Mouse (Mus musculus): ENCODE measurements at regions not wholly inside any gene's neighbourhood (a gene's known extent, or its start where the extent isn't known, plus 50 kb on each side); places are given as distances from the start of the nearest gene placed in this dataset.
A peak's percentile ranks its signal among the peaks of the same experiment; 100 is the strongest.

- Histone ChIP-seq H3K4me2 (replicated peaks; ENCODE audit: low read depth, low read length) (no peak overlapping the region), H3K9ac (replicated peaks; ENCODE audit: low read depth, low read length) (no peak overlapping the region), H3K4me3 (ENCODE audit: low read depth, low read length) (no peak overlapping the region), H3K27ac (ENCODE audit: low read length) (peak overlapping the region; percentile 29; the same call in 1 of the 2 replicates), H3K36me3 (ENCODE audit: control insufficient read depth, insufficient read depth, low read length) (no peaks in the 10 kb centered on the region), H3K9me3 (ENCODE audit: control insufficient read depth, low read depth, low read length) (no peaks in the 10 kb centered on the region), H3K27me3 (ENCODE audit: control insufficient read depth, insufficient read depth, low read length) (no peaks in the 10 kb centered on the region), H3K4me1 (ENCODE audit: control insufficient read depth, insufficient read depth, low read length) (peaks cover 13% of the 10 kb centered on the region; the same call in 1 of the 2 replicates)
- ATAC-seq (ENCODE audit: insufficient number of reproducible peaks, insufficient read depth, low FRiP score, low read depth) = no peak
- WGBS = 70% methylated on average over 12 of the region's 12 CpGs
Observed at GRCm38 (mm10) chr11:113056042-113056632, 274.1 kb downstream of the Sox9 start.

GRCm38 (mm10) chr11:113056824-113057223 lies 274.8 kb downstream of the Sox9 start:
- Histone ChIP-seq H3K4me2 (replicated peaks; ENCODE audit: low read depth, low read length) (no peak overlapping the region), H3K27me3 (ENCODE audit: control insufficient read depth, insufficient read depth, low read length) (no peaks in the 10 kb centered on the region), H3K4me3 (ENCODE audit: low read depth, low read length) (no peak overlapping the region), H3K9me3 (ENCODE audit: control insufficient read depth, low read depth, low read length) (no peaks in the 10 kb centered on the region), H3K4me1 (ENCODE audit: control insufficient read depth, insufficient read depth, low read length) (peaks cover 13% of the 10 kb centered on the region), H3K27ac (ENCODE audit: low read length) (peak overlapping the region; percentile 21; the same call in 1 of the 2 replicates), H3K9ac (replicated peaks; ENCODE audit: low read depth, low read length) (no peak overlapping the region), H3K36me3 (ENCODE audit: control insufficient read depth, insufficient read depth, low read length) (no peaks in the 10 kb centered on the region)
- no peak for ATAC-seq (ENCODE audit: insufficient number of reproducible peaks, insufficient read depth, low FRiP score, low read depth)
- WGBS = 18% methylated on average over 5 of the region's 5 CpGs

DNA sequence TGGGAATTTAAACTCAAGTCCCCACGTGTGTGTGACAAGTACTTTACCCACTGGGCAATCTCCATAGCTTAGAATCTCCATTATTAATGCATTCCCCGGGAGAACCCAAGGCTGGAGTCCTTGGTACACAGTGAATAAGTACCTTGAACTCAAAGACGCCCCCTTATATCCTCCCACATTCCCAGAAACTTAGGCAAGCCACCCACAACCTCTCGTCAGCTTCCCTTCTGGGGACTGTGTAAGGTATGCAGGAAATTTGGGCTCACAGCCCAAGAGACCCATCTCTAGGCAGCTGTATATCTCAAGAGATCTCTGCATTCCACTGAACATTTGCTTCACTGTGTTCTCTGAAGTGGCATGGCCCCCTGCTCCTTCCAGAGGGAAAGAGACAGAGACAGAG lies 288.3 kb downstream of the Sox9 start:
- H3K9ac ChIP-seq (replicated peaks; ENCODE audit: low read depth, low read length) = no peak overlapping the region
- H3K4me1 ChIP-seq (ENCODE audit: control insufficient read depth, insufficient read depth, low read length) = no peaks in the 10 kb centered on the region
- no peak overlapping the region for H3K4me2 ChIP-seq (replicated peaks; ENCODE audit: low read depth, low read length)
- no peaks in the 10 kb centered on the region for H3K27me3 ChIP-seq (ENCODE audit: control insufficient read depth, insufficient read depth, low read length)
- no peak overlapping the region for H3K27ac ChIP-seq (ENCODE audit: low read length)
- H3K9me3 ChIP-seq (ENCODE audit: control insufficient read depth, low read depth, low read length) = no peaks in the 10 kb centered on the region
- WGBS = 81% methylated on average over 4 of the region's 4 CpGs
- no peak overlapping the region for H3K4me3 ChIP-seq (ENCODE audit: low read depth, low read length)
- no peaks in the 10 kb centered on the region for H3K36me3 ChIP-seq (ENCODE audit: control insufficient read depth, insufficient read depth, low read length)
- ATAC-seq (ENCODE audit: insufficient number of reproducible peaks, insufficient read depth, low FRiP score, low read depth) = no peak

DNA sequence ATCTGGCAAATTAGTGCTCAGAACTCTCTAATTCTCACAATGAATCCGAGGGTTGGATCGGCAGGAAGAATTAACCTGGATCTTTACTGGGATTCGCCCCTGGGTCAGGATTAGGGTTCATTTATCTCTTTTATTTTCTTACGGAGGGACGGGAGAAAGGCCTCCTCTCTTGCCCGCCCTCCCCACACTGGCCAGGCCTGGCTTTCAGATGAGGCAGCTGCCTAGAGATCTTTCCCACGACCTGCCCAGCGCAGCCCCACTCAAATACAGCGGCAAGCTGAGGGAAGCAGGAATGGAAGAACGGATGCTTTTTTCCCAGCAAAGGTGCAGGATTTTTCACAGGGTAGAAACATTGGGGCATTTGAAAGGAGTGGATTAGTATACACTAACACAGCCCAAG lies 289.9 kb downstream of the Sox9 start:
- WGBS = 51% methylated on average over 10 of the region's 10 CpGs
- Histone ChIP-seq H3K4me1 (ENCODE audit: control insufficient read depth, insufficient read depth, low read length) (no peaks in the 10 kb centered on the region), H3K27me3 (ENCODE audit: control insufficient read depth, insufficient read depth, low read length) (no peaks in the 10 kb centered on the region), H3K9me3 (ENCODE audit: control insufficient read depth, low read depth, low read length) (no peaks in the 10 kb centered on the region), H3K4me2 (replicated peaks; ENCODE audit: low read depth, low read length) (no peak overlapping the region), H3K9ac (replicated peaks; ENCODE audit: low read depth, low read length) (no peak overlapping the region; the same call in 1 of the 2 replicates), H3K4me3 (ENCODE audit: low read depth, low read length) (no peak overlapping the region), H3K27ac (ENCODE audit: low read length) (no peak overlapping the region), H3K36me3 (ENCODE audit: control insufficient read depth, insufficient read depth, low read length) (no peaks in the 10 kb centered on the region)
- no peak for ATAC-seq (ENCODE audit: insufficient number of reproducible peaks, insufficient read depth, low FRiP score, low read depth)

- Histone ChIP-seq H3K4me2 (replicated peaks; ENCODE audit: low read depth, low read length) (no peak overlapping the region), H3K4me1 (ENCODE audit: control insufficient read depth, insufficient read depth, low read length) (no peaks in the 10 kb centered on the region), H3K9me3 (ENCODE audit: control insufficient read depth, low read depth, low read length) (no peaks in the 10 kb centered on the region), H3K27ac (ENCODE audit: low read length) (no peak overlapping the region), H3K36me3 (ENCODE audit: control insufficient read depth, insufficient read depth, low read length) (no peaks in the 10 kb centered on the region), H3K4me3 (ENCODE audit: low read depth, low read length) (no peak overlapping the region), H3K9ac (replicated peaks; ENCODE audit: low read depth, low read length) (no peak overlapping the region), H3K27me3 (ENCODE audit: control insufficient read depth, insufficient read depth, low read length) (no peaks in the 10 kb centered on the region)
- ATAC-seq (ENCODE audit: insufficient number of reproducible peaks, insufficient read depth, low FRiP score, low read depth) = no peak
- 75% methylated on average over 9 of the region's 9 CpGs for WGBS
Observed at GRCm38 (mm10) chr11:113074328-113074727, 292.3 kb downstream of the Sox9 start.

GRCm38 (mm10) chr11:113076371-113076770 lies 294.3 kb downstream of the Sox9 start:
- Histone ChIP-seq H3K4me3 (ENCODE audit: low read depth, low read length) (no peak overlapping the region), H3K9me3 (ENCODE audit: control insufficient read depth, low read depth, low read length) (no peaks in the 10 kb centered on the region), H3K9ac (replicated peaks; ENCODE audit: low read depth, low read length) (no peak overlapping the region), H3K4me1 (ENCODE audit: control insufficient read depth, insufficient read depth, low read length) (no peaks in the 10 kb centered on the region), H3K36me3 (ENCODE audit: control insufficient read depth, insufficient read depth, low read length) (no peaks in the 10 kb centered on the region), H3K27me3 (ENCODE audit: control insufficient read depth, insufficient read depth, low read length) (no peaks in the 10 kb centered on the region), H3K4me2 (replicated peaks; ENCODE audit: low read depth, low read length) (no peak overlapping the region), H3K27ac (ENCODE audit: low read length) (no peak overlapping the region)
- no peak for ATAC-seq (ENCODE audit: insufficient number of reproducible peaks, insufficient read depth, low FRiP score, low read depth)
- WGBS = 96% methylated on average over 4 of the region's 4 CpGs

DNA sequence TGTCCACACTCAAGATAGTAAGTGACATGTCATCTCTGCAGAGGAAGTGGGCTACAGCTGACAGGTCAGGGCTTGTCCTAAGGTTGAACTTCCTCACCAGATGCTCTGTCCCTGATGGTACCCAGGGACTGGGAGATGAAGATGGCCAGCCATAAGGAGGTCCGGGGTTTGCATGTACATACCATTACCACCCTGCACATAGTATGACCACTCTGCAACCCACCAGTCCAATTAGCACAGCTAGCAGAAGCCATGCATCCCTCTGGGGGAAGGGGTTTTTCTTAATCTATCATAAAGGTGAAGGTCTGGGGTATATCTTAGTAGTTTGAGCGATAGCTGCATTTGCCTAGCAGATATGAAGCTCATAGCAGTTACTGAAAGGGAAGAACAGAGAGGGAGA lies 298.3 kb downstream of the Sox9 start:
- WGBS = 90% methylated on average over 2 of the region's 2 CpGs
- Histone ChIP-seq H3K27me3 (ENCODE audit: control insufficient read depth, insufficient read depth, low read length) (no peaks in the 10 kb centered on the region), H3K4me1 (ENCODE audit: control insufficient read depth, insufficient read depth, low read length) (peaks cover 5% of the 10 kb centered on the region; the same call in 1 of the 2 replicates), H3K27ac (ENCODE audit: low read length) (no peak overlapping the region), H3K9me3 (ENCODE audit: control insufficient read depth, low read depth, low read length) (no peaks in the 10 kb centered on the region), H3K4me2 (replicated peaks; ENCODE audit: low read depth, low read length) (no peak overlapping the region), H3K36me3 (ENCODE audit: control insufficient read depth, insufficient read depth, low read length) (no peaks in the 10 kb centered on the region), H3K4me3 (ENCODE audit: low read depth, low read length) (no peak overlapping the region), H3K9ac (replicated peaks; ENCODE audit: low read depth, low read length) (no peak overlapping the region)
- no peak for ATAC-seq (ENCODE audit: insufficient number of reproducible peaks, insufficient read depth, low FRiP score, low read depth)

GRCm38 (mm10) chr11:113084442-113084841 lies 302.4 kb downstream of the Sox9 start:
- WGBS = 74% methylated on average over 6 of the region's 6 CpGs
- Histone ChIP-seq H3K9me3 (ENCODE audit: control insufficient read depth, low read depth, low read length) (no peaks in the 10 kb centered on the region), H3K27ac (ENCODE audit: low read length) (no peak overlapping the region), H3K4me2 (replicated peaks; ENCODE audit: low read depth, low read length) (no peak overlapping the region), H3K27me3 (ENCODE audit: control insufficient read depth, insufficient read depth, low read length) (no peaks in the 10 kb centered on the region), H3K4me1 (ENCODE audit: control insufficient read depth, insufficient read depth, low read length) (peaks cover 9% of the 10 kb centered on the region; the same call in 1 of the 2 replicates), H3K4me3 (ENCODE audit: low read depth, low read length) (no peak overlapping the region), H3K36me3 (ENCODE audit: control insufficient read depth, insufficient read depth, low read length) (no peaks in the 10 kb centered on the region), H3K9ac (replicated peaks; ENCODE audit: low read depth, low read length) (no peak overlapping the region)
- no peak for ATAC-seq (ENCODE audit: insufficient number of reproducible peaks, insufficient read depth, low FRiP score, low read depth)

GRCm38 (mm10) chr11:113085556-113085955 lies 303.5 kb downstream of the Sox9 start:
- Histone ChIP-seq H3K27ac (ENCODE audit: low read length) (no peak overlapping the region), H3K4me1 (ENCODE audit: control insufficient read depth, insufficient read depth, low read length) (peaks cover 9% of the 10 kb centered on the region; the same call in 1 of the 2 replicates), H3K9ac (replicated peaks; ENCODE audit: low read depth, low read length) (no peak overlapping the region), H3K4me2 (replicated peaks; ENCODE audit: low read depth, low read length) (no peak overlapping the region; the same call in 1 of the 2 replicates), H3K9me3 (ENCODE audit: control insufficient read depth, low read depth, low read length) (no peaks in the 10 kb centered on the region), H3K36me3 (ENCODE audit: control insufficient read depth, insufficient read depth, low read length) (no peaks in the 10 kb centered on the region), H3K27me3 (ENCODE audit: control insufficient read depth, insufficient read depth, low read length) (no peaks in the 10 kb centered on the region), H3K4me3 (ENCODE audit: low read depth, low read length) (no peak overlapping the region)
- WGBS = 25% methylated on average over 9 of the region's 9 CpGs
- peak; percentile 11; the same call in 1 of the 2 replicates for ATAC-seq (ENCODE audit: insufficient number of reproducible peaks, insufficient read depth, low FRiP score, low read depth)
